Mouse (Mus musculus) c-Kit-positive CD71-positive TER-119-positive erythroid progenitor cells, embryonic 14.5 days (primary cell): ENCODE measurements around the gene Arid5b.

Experiments used
- DNase-seq: peaks from one replicate; pipeline ENCODE4 v3.0.0-alpha.2; 2013; ENCODE audit warnings: low spot score

Gene Arid5b

DNA sequence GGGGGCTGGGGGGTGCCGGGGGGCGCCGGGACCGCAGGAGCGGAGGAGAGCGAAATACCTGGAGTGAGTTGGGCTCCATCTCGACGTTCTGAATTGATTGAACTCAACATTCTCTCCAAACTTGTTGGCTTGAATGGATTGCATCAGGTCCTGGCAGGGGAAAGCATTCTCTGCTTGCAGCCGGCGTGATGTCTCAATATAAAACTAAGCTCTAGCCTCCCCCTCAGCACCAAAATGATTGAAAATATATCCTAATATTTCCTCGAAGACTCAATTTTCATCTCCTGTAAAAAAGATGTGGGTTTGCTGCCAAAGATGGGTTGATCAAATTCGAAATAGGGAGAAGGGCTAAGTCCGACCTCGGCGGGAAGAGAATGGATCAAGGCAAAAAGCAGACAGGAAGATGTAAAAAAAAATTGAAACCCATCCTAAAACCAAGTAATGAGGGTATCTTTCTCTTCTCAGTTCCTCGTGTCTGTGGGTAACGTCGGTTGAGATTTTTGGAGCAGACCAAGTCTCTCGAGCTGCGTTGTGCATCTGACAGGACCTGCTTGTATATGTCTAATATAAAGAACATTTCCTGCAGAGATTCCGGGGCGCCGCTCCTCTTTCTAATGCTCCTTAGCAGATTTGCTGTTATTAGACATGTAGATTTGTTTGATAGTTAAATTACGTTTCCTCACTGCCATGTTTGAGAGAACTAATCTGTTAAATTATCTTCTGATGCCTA lies at the start of gene Arid5b:
TSS of gene Arid5b (minus strand) at position 109 of the 730 bp plus-strand sequence.
- no peak for DNase-seq

- no peak for DNase-seq
These were observed 46.8 kb upstream of the Arid5b start for GRCm38 (mm10) chr10:68325378-68325777.

GRCm38 (mm10) chr10:68324061-68324460 lies 45.5 kb upstream of the Arid5b start:
- DNase-seq = no peak

GRCm38 (mm10) chr10:68323167-68323566 lies 44.6 kb upstream of the Arid5b start:
- DNase-seq = no peak

GRCm38 (mm10) chr10:68320986-68321385 lies 42.4 kb upstream of the Arid5b start:
- DNase-seq = no peak

DNA sequence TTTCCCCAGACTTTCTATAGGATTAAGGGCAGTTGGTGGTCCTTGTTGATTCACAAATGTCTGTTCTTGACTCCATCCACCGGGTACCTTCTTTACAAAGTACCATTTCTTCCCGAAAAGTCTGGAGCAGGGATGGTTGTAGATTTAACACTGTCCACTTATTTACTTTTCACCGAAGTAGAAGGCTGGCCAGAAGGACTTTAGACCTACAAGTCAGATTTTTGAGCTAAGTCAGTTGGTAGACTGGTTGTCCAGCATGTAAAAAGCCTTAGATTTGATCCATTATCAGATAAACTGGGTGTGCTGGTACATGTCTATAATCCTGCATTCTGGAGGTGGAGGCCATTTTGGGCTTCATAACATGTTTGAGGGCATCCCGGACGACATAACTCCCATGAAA lies 42.0 kb upstream of the Arid5b start:
- DNase-seq = no peak

DNA sequence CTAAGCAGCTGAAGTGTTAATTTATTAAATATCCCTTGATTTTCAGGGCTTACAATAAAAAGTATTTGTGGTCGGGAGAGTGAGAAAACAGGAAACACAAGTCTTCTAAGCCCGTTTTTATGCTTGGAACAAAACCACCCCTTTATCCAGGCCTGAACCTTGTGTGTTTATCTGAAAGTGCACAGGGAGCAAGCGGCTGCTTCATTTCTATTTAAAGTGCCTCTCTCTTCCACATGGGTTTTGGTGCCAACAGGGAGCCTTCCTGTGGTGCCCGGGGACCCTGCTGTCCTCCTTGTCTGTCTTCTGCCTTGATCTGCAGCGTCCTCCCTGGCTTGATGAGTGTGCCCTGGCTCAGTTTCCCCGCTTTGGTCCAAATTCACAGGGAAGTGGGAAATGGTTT lies 40.9 kb upstream of the Arid5b start:
- no peak for DNase-seq

GRCm38 (mm10) chr10:68318438-68318979 lies 40.0 kb upstream of the Arid5b start:
- DNase-seq = no peak

GRCm38 (mm10) chr10:68312734-68313133 lies 34.2 kb upstream of the Arid5b start:
- no peak for DNase-seq

DNA sequence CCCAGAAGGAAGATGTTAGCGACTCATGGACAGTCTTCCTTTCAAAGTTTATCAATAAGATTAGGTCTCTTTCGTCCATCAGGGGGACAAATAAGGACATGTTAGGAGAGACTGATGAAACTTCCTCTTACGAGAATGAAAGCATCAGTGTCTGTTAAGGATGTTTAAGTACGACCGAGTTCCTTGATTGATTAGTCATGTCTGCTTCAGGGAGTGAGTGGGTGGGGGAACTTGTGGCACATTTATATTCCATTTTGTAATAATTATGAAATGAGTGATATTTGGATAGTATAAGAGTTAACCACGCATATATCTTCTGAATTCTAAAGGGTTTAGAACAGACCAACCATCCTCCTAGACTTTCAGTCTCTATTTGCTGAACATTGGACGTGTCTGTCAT lies 22.5 kb upstream of the Arid5b start:
- DNase-seq = no peak

DNA sequence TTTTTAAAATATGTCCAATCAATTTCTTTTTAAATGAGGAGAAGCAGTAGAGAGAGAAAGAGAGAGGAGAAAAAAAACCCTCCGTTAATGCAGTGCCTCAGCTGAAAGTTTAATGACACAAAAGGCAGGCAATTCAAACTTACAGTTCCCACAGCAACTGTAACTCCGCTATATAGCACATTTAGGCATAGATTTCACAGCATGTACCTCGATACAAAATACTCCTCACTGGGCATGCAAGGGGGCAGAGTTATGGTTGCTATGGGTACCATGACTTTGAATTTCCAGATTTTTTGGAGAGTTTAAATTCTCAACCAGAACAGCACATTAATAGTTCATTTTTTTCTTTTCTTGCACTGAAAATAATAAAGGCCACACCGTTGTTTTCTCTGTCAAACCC lies 10.9 kb upstream of the Arid5b start:
- DNase-seq = no peak

DNA sequence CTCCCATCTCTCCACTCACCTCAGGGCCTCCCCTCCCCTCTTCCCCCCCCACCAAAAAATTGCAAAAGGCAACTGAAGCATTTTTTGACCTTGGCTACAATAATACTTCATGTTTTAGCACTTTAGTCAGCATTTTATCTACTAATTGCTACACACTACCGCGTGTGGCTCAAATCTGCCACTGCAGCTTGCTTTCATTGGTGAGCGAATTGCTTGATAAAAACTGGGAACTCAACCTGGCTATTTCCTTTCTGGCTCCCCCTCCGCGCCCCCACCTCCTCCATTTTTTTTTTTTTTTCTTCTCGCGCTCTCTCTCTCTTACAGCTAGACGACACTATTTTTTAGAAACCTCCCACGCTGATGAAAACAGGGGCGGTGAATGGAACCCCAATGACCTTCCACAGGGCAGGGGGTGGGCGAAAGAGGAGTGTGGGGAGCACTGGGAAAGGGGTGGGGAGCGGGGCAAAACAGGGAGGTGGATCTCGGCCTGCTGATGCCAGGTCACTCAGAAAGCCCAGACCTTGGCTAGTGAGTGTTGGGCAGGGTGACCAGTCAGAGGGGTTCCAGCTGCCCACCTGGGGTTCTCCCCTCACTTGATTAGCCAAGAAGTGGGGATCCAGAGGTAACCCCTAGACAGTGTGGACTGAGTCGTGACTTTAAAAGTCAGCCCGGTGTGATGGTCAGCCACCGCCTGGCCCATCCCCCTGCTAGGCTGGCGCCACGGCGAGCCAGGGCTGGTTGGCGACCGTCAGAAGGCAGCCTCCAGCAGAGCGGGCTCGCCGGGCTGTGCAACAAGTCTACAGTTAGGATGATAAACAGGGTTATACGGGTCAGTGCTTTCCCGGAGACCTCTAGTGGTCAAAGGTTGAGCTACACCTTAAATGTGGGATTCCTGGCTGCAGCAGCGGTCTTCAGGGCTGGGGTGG lies 4.2 kb upstream of the Arid5b start:
- peak; percentile 69 for DNase-seq

GRCm38 (mm10) chr10:68281775-68282106 lies 3.2 kb upstream of the Arid5b start:
- no peak for DNase-seq

- DNase-seq = no peak
These were observed 2.7 kb upstream of the Arid5b start for GRCm38 (mm10) chr10:68281076-68281774.

DNA sequence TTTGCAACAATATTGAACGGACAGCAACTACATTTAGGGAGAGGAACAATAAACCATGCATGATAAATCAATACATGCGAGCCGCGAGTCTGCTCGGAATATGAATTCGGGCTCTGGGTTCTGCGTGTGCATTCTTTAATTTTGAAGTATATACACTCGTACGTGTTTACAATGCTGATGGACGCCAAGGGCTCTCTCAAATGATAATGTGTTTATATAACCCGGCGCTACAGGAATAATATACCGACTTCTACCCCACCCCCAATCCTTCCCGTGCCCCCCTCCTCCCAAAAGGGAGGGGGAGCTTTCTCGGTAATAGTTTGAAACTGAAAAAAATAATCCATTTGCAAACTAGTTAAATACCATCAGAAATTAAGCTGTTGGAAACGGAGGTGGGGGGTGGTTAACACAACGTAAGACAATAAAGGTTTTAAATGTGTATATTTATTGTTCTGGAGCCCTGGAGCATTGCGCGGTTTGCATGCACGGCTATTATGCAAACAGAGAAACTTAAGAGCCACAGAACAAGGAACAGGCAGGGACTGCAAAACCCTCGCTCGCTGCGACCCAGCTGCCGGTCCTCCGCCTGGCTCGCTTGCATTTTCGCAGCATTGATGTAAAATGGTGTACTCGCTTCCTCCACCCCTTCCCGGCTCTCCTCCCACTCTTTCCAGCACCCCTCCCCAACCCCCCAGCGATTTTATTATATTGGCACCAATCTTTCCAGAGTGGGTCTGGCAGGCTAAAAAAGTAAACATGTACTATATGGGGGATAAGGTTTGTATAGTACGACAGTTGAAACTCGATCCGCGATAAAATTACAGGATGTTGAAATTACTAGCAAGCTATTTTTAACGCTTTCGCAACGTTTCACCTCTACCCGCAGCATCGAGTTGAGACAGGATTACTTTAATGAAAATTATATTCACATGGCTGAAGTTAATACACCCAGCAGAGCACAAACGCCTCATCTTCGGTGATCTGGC lies 1.3 kb upstream of the Arid5b start:
- DNase-seq = no peak

DNA sequence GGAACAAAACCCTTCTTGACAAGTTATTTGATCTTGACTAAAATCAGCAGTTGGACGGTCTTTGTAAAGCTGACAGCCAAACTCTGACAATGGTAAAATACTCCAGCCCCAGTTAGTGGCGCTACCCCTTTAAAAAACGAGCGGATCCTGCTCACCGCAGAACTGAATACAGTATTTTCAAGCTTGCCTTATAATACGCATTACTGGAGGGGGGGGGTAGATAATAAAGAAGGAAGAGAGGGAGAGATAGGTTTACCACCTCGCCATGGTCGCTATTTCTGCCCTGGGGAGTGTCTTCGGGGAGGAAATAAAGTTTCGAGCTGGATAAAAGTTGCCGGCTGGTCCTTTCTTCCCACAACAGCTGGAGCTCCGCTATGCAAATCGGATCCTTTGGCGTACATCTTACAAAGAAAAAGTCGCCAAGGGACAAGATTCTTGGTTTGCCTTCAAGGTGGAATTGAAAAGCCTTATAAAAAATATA lies 829 bp downstream of the Arid5b start:
- DNase-seq = no peak

DNA sequence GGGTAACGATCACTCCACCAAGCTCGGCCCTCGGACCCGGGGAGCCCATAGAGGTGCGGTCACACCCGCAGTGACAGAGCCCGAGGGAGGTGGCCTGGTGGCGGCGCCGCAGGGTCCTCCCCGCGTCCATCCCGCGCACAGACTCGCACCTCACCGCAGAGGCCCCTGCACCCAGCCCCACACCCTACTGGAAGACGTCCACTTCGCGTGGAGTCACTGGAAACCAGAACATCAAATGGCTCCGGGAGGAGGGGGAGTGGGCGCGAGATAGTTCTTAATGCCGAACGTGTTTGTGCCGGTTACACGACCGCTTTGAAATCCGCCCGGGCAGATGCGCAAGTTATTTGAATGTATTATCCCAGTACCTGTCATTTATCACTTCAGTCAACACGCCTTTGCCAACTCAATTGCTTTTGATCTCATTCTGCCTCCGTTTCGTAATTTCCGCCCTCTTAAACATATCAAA lies 1.5 kb downstream of the Arid5b start:
- DNase-seq = no peak

- DNase-seq = peak; percentile 57
These were observed 2.1 kb downstream of the Arid5b start for GRCm38 (mm10) chr10:68276350-68276975.

DNA sequence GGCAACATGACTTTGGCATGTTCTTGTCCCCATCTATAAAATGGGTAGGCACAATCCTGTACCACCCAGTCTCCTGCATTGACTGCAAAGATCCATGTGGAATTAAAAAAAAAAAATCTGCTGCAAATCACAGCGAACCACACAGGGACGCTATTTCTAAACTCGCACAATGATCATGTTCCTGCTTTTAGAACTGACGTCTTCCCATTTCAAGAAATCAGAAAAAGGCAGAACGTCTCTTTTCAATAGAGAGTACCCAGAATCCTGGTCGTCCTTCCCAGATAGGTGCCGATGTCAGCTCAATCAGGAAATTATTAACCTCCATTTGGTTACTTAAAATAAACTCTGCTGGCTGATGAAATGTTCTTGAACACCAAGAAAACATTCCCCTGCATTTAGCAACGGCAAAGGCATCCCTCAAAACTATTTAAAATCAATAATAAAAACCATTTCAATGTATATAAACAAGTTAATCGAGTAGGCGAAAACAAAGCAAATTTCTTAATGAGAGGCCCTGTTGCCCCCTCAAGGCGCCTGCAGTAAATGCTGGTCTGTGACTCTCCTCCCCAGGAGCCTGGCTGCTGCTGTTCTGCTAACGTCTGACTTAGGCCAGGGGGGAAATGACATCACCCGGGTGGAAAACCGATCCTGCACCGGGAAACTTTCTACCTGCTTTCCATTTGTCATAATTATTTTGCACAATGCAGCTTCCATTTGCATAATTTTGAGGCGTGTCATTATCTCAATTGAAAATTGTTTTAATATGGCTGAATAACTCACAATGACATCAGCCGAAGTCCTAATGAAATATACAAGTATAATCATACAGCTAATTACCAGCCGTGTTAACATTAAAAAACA lies 3.4 kb downstream of the Arid5b start:
- DNase-seq = no peak
